Mouse (Mus musculus) hindbrain, embryonic 14.5 days (tissue): ENCODE data around the gene Cblb. TPM values are rescaled to one million over a fixed set of nuclear protein-coding genes. Genes with fewer than 3 reads are reported as not detected.
A peak's percentile ranks its signal among the peaks of the same experiment; 100 is the strongest.

Experiments
- ATAC-seq: fragments of 200-750 bp; cut with Nextera tagmentation; 2 replicates; pipeline ENCODE4 v1.8.0; 2017; ENCODE audit warnings: moderate number of reproducible peaks, mild to moderate bottlenecking, moderate TSS enrichment, moderate library complexity; ENCODE audit not compliant: low FRiP score
- DNase-seq: peaks from one replicate; pipeline ENCODE4 v3.0.0-alpha.2; 2015; ENCODE audit warnings: low spot score
- H3K27ac ChIP-seq: fragments of 300-500 bp; sonication (generic); 2 replicates; pipeline ENCODE4 v1.5.1; 2014; ENCODE audit warnings: mild to moderate bottlenecking, moderate library complexity
- H3K27me3 ChIP-seq: fragments of 300-500 bp; sonication (generic); 2 replicates; pipeline ENCODE4 v1.6.1; 2014; ENCODE audit warnings: mild to moderate bottlenecking, low read length, mixed read lengths; ENCODE audit not compliant: control insufficient read depth, insufficient read depth
- H3K36me3 ChIP-seq: fragments of 300-500 bp; sonication (generic); replicated peaks from 2 replicates; pipeline ENCODE4 v1.6.1; 2014; ENCODE audit not compliant: control insufficient read depth, insufficient read depth
- H3K4me1 ChIP-seq: fragments of 300-500 bp; sonication (generic); replicated peaks from 2 replicates; pipeline ENCODE4 v1.6.1; 2014; ENCODE audit warnings: antibody characterized with exemption, low read length, mixed read lengths; ENCODE audit not compliant: control insufficient read depth, insufficient read depth
- H3K4me2 ChIP-seq: fragments of 300-500 bp; sonication (generic); replicated peaks from 2 replicates; pipeline ENCODE4 v1.6.1; 2014; ENCODE audit warnings: mild to moderate bottlenecking, moderate library complexity
- H3K4me3 ChIP-seq: fragments of 300-500 bp; sonication (generic); replicated peaks from 2 replicates; pipeline ENCODE4 v1.5.1; 2014; ENCODE audit warnings: mild to moderate bottlenecking, low read length
- H3K9ac ChIP-seq: fragments of 300-500 bp; sonication (generic); 2 replicates; pipeline ENCODE4 v1.6.1; 2014
- H3K9me3 ChIP-seq: fragments of 300-500 bp; sonication (generic); 2 replicates; pipeline ENCODE4 v1.6.1; 2016; ENCODE audit warnings: low read length; ENCODE audit not compliant: control insufficient read depth
- WGBS: fragments of 180-500 bp; shearing (Covaris S2); extraction: QIAGEN DNeasy Blood & Tissue Kit; methylation state at CpG from one replicate; pipeline ENCODE4 v1.1.7; 2014; 5-methylcytosine and 5-hydroxymethylcytosine counted together
- polyA plus RNA-seq: library from polyadenylated mRNA; unstranded; fragments of >200 nt; fragmentation: Nextera tagmentation; extraction: Ambion mirVana; gene quantifications from 2 replicates; pipeline ENCODE4 v1.2.1, GENCODE M21; 2014

Cblb gene
- polyA plus RNA-seq, 1 experiment from 2014 or later, result 15.6 TPM

GRCm38 (mm10) chr16:52125896-52126295, 94.9 kb downstream of the Cblb start:
- H3K27me3 ChIP-seq, result no peaks in the 10 kb centered on the region
- ATAC-seq (no peak), DNase-seq (no peak)
- no peak overlapping the region for H3K4me3 ChIP-seq
- H3K36me3 ChIP-seq, result no peaks in the 10 kb centered on the region
- H3K9ac ChIP-seq, result no peak overlapping the region
- no peak overlapping the region for H3K27ac ChIP-seq
- no peaks in the 10 kb centered on the region for H3K4me1 ChIP-seq
- WGBS, result 76% methylated on average over 4 of the region's 4 CpGs
- no peak overlapping the region for H3K4me2 ChIP-seq
- no peaks in the 10 kb centered on the region for H3K9me3 ChIP-seq

- H3K4me2 ChIP-seq, result no peak overlapping the region
- WGBS, result 91% methylated on average over 5 of the region's 5 CpGs
- H3K27ac ChIP-seq, result no peak overlapping the region
- no peaks in the 10 kb centered on the region for H3K9me3 ChIP-seq
- ATAC-seq (no peak), DNase-seq (no peak)
- 0 out of 2 replicates have a peak, but pooled peaks cover 5% of the 10 kb centered on the region for H3K4me1 ChIP-seq
- no peak overlapping the region for H3K4me3 ChIP-seq
- no peak overlapping the region for H3K9ac ChIP-seq
- H3K36me3 ChIP-seq, result no peaks in the 10 kb centered on the region
- no peaks in the 10 kb centered on the region for H3K27me3 ChIP-seq
Measured at GRCm38 (mm10) chr16:52129357-52129905, 98.4 kb downstream of the Cblb start.

DNA sequence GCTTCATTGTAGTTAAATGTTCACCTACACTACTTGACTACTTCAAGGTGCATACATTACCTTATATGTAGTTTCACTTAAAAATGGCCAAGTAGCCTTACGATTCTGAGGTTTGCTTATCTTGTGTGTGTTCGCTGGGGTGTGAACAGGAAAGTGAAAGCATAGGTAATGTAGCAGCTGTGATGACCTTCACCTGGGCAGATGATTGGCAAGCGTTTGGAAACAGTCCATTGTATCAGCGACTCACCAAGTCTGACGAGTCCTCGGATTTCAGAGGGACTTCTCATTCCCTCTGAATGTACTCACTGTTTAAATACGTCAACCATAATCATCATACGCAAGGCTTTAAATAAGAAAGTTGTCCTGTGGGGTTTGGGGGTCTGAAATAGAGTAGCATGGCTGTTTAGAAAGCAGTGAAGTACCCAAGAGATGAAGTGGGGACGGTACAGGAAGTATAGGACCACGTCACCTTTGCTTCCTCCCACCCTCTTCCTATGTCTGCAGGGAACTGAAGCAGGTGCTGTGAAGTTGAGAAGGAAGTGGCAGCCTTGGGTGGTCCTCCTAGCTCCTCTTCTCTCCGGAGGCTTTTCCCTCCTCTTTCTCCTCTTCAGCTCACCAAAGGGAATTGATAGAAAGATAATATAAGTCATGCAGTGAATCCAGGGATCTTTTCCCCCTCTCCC, 101.9 kb downstream of the Cblb start:
- 86% methylated on average over 11 of the region's 11 CpGs for WGBS
- Histone ChIP-seq H3K27me3 (no peaks in the 10 kb centered on the region), H3K4me1 (0 out of 2 replicates have a peak, but pooled peaks cover 12% of the 10 kb centered on the region), H3K4me2 (no peak overlapping the region), H3K27ac (no peak overlapping the region), H3K9ac (no peak overlapping the region), H3K9me3 (no peaks in the 10 kb centered on the region), H3K36me3 (peaks cover 3% of the 10 kb centered on the region; the same call in 1 of the 2 replicates), H3K4me3 (no peak overlapping the region)
- ATAC-seq (no peak), DNase-seq (no peak)

DNA sequence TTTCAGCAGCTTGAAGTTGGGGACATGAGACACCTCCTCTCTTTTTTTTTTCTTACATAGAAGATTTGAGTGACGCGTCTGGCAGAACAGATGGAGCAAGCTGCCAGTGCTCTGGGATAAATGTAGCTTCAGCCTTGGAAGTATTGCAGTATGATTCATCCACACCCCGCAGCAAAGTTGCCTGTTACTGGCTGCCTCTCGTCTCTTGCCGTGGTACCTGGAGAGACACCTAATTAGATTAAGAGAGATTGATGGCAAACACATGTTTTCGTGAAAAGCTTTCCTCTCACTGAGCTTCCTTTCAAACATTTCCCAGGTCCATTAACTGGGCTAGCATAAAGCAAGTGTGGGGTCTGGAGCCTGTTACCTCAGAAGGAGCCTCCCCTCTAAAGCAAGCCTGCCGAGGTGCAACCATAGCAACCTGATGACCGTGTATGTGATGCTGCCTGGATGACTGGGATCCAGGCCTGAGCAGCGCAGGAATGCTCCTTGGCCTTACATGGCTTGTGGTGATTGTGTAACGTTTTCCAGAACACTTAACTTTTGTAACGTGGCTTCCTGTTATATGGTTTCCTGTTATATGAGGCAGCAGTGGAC, 103.7 kb downstream of the Cblb start:
- Histone ChIP-seq H3K4me2 (no peak overlapping the region), H3K4me1 (0 out of 2 replicates have a peak, but pooled peaks cover 12% of the 10 kb centered on the region), H3K4me3 (no peak overlapping the region), H3K9me3 (no peaks in the 10 kb centered on the region), H3K27ac (peak overlapping the region; percentile 38; the same call in 1 of the 2 replicates), H3K36me3 (peaks cover 3% of the 10 kb centered on the region; the same call in 1 of the 2 replicates), H3K27me3 (no peaks in the 10 kb centered on the region), H3K9ac (no peak overlapping the region)
- WGBS, result 53% methylated on average over 11 of the region's 11 CpGs
- DNase-seq (peak; percentile 44), ATAC-seq (peak; percentile 79)

- no peaks in the 10 kb centered on the region for H3K9me3 ChIP-seq
- H3K27ac ChIP-seq, result no peak overlapping the region
- peaks cover 3% of the 10 kb centered on the region; the same call in 1 of the 2 replicates for H3K36me3 ChIP-seq
- H3K9ac ChIP-seq, result no peak overlapping the region
- no peak overlapping the region for H3K4me2 ChIP-seq
- 0 out of 2 replicates have a peak, but pooled peaks cover 12% of the 10 kb centered on the region for H3K4me1 ChIP-seq
- WGBS, result 67% methylated on average over 9 of the region's 9 CpGs
- no peak for ATAC-seq
- no peak overlapping the region for H3K4me3 ChIP-seq
- H3K27me3 ChIP-seq, result no peaks in the 10 kb centered on the region
- no peak for DNase-seq
Measured at GRCm38 (mm10) chr16:52135689-52136390, 104.8 kb downstream of the Cblb start.

DNA sequence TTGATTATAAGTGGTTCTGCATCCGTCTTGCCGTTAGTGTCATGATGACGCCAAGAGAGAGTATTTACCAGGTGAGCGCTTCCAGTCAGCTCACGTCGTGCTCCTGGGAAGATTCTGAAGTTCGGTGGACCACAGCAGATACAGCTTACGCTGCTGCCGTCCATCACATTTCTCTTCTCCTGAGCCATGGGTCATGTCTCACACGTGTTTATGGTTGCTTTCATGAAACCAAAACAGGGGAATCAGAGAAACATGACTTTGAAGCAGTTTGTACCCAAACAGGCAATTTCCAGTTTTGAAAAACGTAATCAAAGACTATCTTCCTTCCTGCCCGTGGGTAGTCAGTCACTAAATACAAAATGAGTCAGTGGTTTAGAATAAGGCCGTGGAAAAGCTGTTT, 112.1 kb downstream of the Cblb start:
- H3K4me3 ChIP-seq, result no peak overlapping the region
- no peaks in the 10 kb centered on the region for H3K4me1 ChIP-seq
- H3K27me3 ChIP-seq, result no peaks in the 10 kb centered on the region
- H3K36me3 ChIP-seq, result peaks cover 36% of the 10 kb centered on the region
- H3K4me2 ChIP-seq, result no peak overlapping the region
- DNase-seq (no peak), ATAC-seq (no peak)
- H3K9me3 ChIP-seq, result no peaks in the 10 kb centered on the region
- no peak overlapping the region for H3K27ac ChIP-seq
- no peak overlapping the region for H3K9ac ChIP-seq
- 93% methylated on average over 13 of the region's 13 CpGs for WGBS

DNA sequence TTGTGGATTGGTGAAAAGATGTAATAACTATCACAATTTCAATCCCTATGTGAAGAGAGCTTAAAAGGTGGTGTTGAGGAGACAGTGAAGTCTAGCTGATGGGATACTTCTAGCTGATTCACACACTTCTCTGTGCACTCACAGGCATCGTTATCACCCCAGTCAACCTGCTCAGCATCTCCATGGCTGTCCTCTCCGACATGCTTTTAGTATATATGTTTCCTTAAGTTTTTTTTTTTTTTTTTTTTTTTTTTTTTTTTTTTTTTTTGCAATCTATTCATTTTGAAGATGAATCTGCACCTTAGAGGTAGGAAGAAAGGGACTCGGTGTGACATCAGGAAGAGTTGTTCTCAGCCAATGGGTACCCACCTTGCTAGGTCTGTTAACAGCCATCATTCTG, 112.8 kb downstream of the Cblb start:
- DNase-seq (no peak), ATAC-seq (no peak)
- no peak overlapping the region for H3K27ac ChIP-seq
- WGBS, result 97% methylated on average over 3 of the region's 3 CpGs
- H3K4me1 ChIP-seq, result no peaks in the 10 kb centered on the region
- no peaks in the 10 kb centered on the region for H3K27me3 ChIP-seq
- H3K36me3 ChIP-seq, result peaks cover 36% of the 10 kb centered on the region
- no peak overlapping the region for H3K9ac ChIP-seq
- no peak overlapping the region for H3K4me2 ChIP-seq
- H3K9me3 ChIP-seq, result no peaks in the 10 kb centered on the region
- no peak overlapping the region for H3K4me3 ChIP-seq

GRCm38 (mm10) chr16:52144792-52145191, 113.8 kb downstream of the Cblb start:
- Histone ChIP-seq H3K27ac (no peak overlapping the region), H3K9ac (no peak overlapping the region), H3K4me2 (no peak overlapping the region), H3K27me3 (no peaks in the 10 kb centered on the region), H3K4me1 (no peaks in the 10 kb centered on the region), H3K36me3 (peaks cover 36% of the 10 kb centered on the region), H3K9me3 (no peaks in the 10 kb centered on the region), H3K4me3 (no peak overlapping the region)
- DNase-seq (no peak), ATAC-seq (no peak)
- WGBS, result 86% methylated on average over 5 of the region's 5 CpGs

- 93% methylated on average over 4 of the region's 4 CpGs for WGBS
- Histone ChIP-seq H3K9ac (no peak overlapping the region), H3K4me2 (no peak overlapping the region), H3K4me1 (no peaks in the 10 kb centered on the region), H3K36me3 (peaks cover 36% of the 10 kb centered on the region), H3K4me3 (no peak overlapping the region), H3K9me3 (no peaks in the 10 kb centered on the region), H3K27ac (no peak overlapping the region), H3K27me3 (no peaks in the 10 kb centered on the region)
- no peak for ATAC-seq
- no peak for DNase-seq
Measured at GRCm38 (mm10) chr16:52145552-52145951, 114.5 kb downstream of the Cblb start.
